Mouse (Mus musculus): ENCODE results near the gene Adgrd1. TPM values are rescaled to one million over a fixed set of nuclear protein-coding genes. Genes with fewer than 3 reads are reported as not detected.

Adgrd1 gene
- 1 to 10 TPM; 6.5 to 8.5 TPM for total RNA-seq (2021)

GRCm38 (mm10) chr5:129096511-129096910 is at the start of gene Adgrd1:
TSS of gene Adgrd1 (plus strand) at chr5:129096750.
- intact Hi-C loops (cut with DNase I): no loop called here
- peak; percentile 88 to 89 for DNase-seq

GRCm38 (mm10) chr5:129049372-129049771 is 47.2 kb upstream of the Adgrd1 start:
- no peak for DNase-seq
- intact Hi-C loops (cut with DNase I): no loop called here

DNA sequence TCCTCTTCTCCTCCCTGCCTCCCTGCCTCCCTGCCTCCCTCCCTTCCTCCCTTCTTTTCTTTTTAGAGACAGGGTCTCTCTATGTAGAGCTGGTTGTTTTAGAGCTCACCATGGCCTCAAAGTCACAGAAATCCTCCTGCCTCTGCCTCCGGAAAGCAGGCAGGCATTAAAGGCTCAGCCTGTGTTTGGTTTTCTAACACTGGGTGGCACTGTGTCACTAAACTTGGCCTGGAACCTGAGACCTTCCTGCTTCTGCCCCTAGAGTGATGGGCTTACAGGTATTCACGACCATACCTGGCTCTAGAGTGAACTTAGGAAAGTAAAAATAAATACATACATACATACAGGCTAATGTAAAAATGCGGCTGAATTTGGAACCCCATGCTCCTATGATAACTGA is 44.6 kb upstream of the Adgrd1 start:
- DNase-seq: no peak
- intact Hi-C loops (cut with DNase I): no loop called here

- intact Hi-C loops (cut with DNase I): no loop called here
- no peak for DNase-seq
Observed at GRCm38 (mm10) chr5:129052636-129053355, 43.8 kb upstream of the Adgrd1 start.

DNA sequence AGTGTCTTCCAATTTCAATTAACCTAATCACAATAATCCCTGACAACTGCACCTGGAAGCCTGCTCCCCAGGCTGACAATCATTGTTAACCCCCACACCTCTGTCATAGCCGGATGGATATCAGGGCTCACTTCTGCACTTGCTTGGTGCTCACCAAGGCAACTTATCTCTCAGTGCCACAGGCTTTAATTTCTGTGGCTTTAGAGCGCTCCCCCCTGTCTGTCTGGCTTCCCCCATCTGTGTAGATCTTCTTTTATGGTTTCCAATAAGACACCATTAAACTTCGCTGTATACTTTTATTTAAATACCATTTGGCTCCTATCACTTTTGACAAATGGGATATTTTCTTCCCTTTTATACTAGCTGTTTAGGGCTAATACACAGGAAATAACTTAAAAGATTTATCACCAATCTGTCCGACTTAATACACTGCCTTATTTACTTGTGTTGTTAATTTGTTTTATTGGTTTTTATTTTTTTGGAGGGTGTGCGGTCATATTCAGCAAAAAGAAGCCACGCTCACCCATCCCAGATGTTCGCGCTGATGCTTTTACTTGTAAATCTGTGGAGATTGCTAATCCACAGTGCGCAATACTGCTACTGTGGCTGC is 41.8 kb upstream of the Adgrd1 start:
- intact Hi-C loops (cut with DNase I): no loop called here

GRCm38 (mm10) chr5:129059116-129059515 is 37.4 kb upstream of the Adgrd1 start:
- intact Hi-C loops (cut with DNase I): no loop called here
- DNase-seq: no peak

More for the DNA sequence above, 41.8 kb upstream of the Adgrd1 start:
- DNase-seq: no peak

DNA sequence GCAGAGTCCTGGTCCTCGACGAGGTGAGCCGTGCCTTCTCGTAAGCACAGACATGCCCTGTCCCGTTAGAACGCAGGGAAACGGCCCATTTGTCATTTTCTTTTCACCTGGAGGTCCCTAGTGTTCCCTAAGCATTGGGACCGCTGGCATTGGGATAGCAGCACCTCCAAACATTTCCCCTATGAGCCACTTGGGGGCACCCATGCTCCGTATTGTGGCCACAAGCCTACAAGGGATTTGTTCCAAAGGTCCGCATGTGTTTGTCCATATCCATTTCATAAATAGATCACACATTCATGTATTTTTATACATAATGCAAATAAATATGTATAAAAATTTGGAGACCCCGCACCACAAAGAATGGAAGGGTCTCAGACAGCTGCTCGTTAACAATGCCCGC is 35.0 kb upstream of the Adgrd1 start:
- intact Hi-C loops (cut with DNase I): loop anchor here (10.0 kb wide), 1 partner anchor 323 kb away; no protein-coding TSS in a partner anchor
- peak; percentile 75 to 77 for DNase-seq

DNA sequence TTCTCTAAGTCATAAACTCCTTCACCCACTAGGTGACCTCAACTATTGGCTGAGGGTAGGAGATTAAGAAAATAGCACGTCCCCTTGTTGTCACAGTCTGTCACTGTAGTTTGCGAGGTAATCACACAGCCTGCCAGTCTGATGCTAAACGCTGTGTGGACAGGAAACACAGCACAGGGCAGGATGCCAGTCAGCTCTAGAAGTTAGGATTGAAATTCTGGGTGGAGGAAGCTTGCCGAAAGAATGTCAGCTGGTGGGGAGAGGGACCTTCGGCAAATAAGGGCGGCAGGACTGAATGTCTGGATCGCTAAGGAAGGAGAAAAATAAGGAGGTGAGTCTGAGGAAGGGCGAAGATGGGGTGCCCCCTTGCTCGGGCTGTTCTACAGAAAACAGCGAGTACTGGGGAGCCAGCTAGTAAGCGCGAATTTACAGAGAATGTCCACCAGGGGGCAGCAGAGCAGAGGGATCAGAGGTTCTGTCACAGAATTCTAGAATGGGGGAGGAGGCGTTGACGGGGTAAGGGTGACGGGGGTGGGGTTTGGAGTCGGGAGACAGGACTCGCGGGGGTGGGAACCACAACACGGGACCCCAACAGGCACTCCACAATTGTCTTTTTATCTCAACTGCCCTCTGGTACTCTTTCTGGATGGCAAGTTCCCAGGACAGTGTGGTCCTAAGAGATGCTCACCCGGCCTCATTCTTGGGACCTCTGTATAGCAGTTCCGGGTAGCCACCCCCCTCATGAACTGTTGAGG is 33.3 kb upstream of the Adgrd1 start:
- intact Hi-C loops (cut with DNase I): loop anchor here (2.0 to 10.0 kb wide), 4 partner anchors 114 to 532 kb away; no protein-coding TSS in a partner anchor

GRCm38 (mm10) chr5:129063792-129064087 is 32.8 kb upstream of the Adgrd1 start:
- intact Hi-C loops (cut with DNase I): loop anchor here (2.0 to 10.0 kb wide), 4 partner anchors 113 to 531 kb away; no protein-coding TSS in a partner anchor
- no peak for DNase-seq

More for the DNA sequence above, 33.3 kb upstream of the Adgrd1 start:
- peak; percentile 82 to 92 for DNase-seq

- intact Hi-C loops (cut with DNase I): loop anchor here (10.0 kb wide), 1 partner anchor 321 kb away; no protein-coding TSS in a partner anchor
- no peak for DNase-seq
Observed at GRCm38 (mm10) chr5:129064186-129064585, 32.4 kb upstream of the Adgrd1 start.

DNA sequence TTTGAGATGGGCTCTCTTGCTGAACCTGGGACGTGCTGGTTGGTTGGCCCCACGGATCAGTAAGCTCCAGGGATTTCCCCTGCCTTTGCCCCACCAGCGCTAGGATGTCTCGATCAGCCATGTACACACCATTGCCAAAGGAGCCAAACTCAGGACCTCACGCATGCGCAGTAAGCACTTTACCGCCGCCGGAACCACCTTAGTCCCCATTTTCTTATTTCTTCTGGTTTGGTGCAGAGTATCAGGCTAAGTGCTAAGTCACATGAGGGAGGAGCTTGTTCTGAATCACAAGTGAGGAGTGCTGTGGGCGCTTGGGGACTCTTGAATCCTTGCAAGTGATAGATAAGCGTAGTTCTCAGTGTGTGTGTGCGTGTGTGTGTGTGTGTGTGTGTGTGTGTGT is 31.2 kb upstream of the Adgrd1 start:
- peak in 1 of 2 experiments; percentile 10 for DNase-seq
- intact Hi-C loops (cut with DNase I): loop anchor here (10.0 kb wide), 1 partner anchor 320 kb away; no protein-coding TSS in a partner anchor

- intact Hi-C loops (cut with DNase I): loop anchor here (10.0 kb wide), 1 partner anchor 319 kb away; no protein-coding TSS in a partner anchor
- peak; percentile 69 to 78 for DNase-seq
Observed at GRCm38 (mm10) chr5:129065946-129066345, 30.6 kb upstream of the Adgrd1 start.

- intact Hi-C loops (cut with DNase I): loop anchor here (10.0 kb wide), 1 partner anchor 318 kb away; no protein-coding TSS in a partner anchor
- DNase-seq: peak; percentile 56 to 60
Observed at GRCm38 (mm10) chr5:129066541-129067230, 29.9 kb upstream of the Adgrd1 start.

GRCm38 (mm10) chr5:129067231-129067834 is 29.2 kb upstream of the Adgrd1 start:
- DNase-seq: peak; percentile 49 to 57
- intact Hi-C loops (cut with DNase I): loop anchor here (10.0 kb wide), 1 partner anchor 317 kb away; no protein-coding TSS in a partner anchor

- intact Hi-C loops (cut with DNase I): no loop called here
- no peak for DNase-seq
Observed at GRCm38 (mm10) chr5:129071761-129072280, 24.7 kb upstream of the Adgrd1 start.

- DNase-seq: no peak
- intact Hi-C loops (cut with DNase I): no loop called here
Observed at GRCm38 (mm10) chr5:129073404-129073803, 23.1 kb upstream of the Adgrd1 start.

- intact Hi-C loops (cut with DNase I): no loop called here
- DNase-seq: no peak
Observed at GRCm38 (mm10) chr5:129076098-129076497, 20.5 kb upstream of the Adgrd1 start.

DNA sequence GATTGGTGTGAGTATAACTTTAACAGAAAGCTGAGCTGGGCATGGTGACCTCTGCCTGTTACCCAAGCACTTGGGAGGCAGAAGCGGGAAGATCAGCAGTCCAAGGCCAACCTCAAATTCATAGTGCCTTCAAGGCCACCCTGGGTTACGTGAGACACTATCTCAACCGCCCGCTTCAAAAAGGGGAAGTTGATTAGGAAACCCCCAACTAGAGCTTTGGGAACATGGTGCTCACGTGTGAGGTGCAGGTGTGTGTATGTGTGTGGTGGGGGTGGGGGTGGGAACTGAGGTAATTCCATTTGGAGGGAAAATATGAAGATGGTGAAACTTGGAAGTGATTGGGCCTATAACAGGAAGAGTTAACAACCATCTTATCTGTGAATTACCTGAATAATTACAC is 19.3 kb upstream of the Adgrd1 start:
- intact Hi-C loops (cut with DNase I): no loop called here
- DNase-seq: no peak

DNA sequence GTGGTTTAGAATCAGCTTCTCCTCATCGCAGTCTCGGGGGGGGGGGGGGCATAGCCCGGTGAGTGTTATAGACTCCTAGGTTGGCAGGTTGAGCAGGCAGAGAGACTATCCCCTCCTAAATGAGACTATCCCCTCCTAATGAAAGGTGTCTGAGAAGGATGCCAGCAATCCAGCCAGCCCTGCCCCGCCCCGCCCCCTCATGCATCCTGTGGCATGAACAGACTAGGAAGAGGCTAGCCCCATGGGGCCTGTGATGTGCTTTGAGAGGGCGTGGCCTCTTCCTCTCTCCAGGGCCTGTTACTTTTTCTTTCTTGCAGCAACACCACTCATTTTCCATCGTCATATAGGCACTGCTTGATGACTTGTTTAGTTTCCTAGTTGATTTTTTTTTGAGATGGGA is 15.0 kb upstream of the Adgrd1 start:
- intact Hi-C loops (cut with DNase I): no loop called here
- DNase-seq: no peak

DNA sequence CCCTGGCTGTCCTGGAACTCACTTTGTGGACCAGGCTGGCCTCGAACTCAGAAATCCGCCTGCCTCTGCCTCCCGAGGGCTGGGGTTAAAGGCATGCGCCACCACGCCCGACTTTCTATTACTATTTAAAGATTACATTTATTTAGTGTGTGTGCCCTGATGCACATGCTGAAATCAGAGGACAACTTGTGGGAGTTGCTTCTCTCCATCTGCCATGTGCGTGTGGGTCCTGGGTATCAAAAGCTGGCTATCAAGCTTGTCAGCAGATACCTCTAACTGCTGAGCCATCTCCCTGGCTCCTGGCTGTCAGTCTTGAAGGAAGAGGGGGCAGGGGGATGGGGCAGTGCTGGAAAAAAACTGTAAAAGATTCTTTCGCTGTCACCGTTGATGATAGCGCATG is 11.4 kb upstream of the Adgrd1 start:
- DNase-seq: no peak

More for the DNA sequence above, 11.4 kb upstream of the Adgrd1 start:
- intact Hi-C loops (cut with DNase I): no loop called here
